Mouse (Mus musculus): ENCODE data around the gene Iqsec3. TPM values are rescaled to one million over a fixed set of nuclear protein-coding genes. Genes with fewer than 3 reads are reported as not detected.

The Iqsec3 gene
- total and polyA plus RNA-seq, 2 experiments from 2014 or later = 10.7 to 50.3 TPM

DNA sequence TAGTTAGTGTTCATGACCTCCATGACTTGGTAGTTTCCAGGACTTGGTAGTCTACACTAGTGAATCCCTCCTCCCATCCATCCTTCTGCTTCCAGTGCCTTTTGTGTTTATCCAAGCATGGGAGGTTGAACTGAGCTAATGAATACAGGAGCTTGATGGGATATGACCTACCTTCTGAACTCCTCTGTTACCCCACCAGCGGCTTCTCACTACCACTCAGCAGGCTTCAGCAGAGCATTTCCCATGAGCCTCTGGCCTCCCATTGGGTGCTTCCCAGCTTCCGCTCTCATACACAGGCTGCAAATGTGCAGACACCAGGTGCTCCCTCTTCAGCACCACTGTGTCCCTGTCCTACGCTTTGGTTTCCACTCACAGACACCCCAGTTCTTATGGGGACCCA, 36.9 kb upstream of the Iqsec3 start:
- Histone ChIP-seq H3K9ac (replicated peaks; ENCODE audit: low read length, poor library complexity, severe bottlenecking) (no peak overlapping the region), H3K4me2 (ENCODE audit: low read depth, low read length, poor library complexity, severe bottlenecking) (no peak overlapping the region), H3K36me3 (ENCODE audit: insufficient read depth, low read length) (no peaks in the 10 kb centered on the region), H3K27me3 (ENCODE audit: insufficient read depth, low read length) (no peaks in the 10 kb centered on the region), H3K9me3 (ENCODE audit: low read length) (no peaks in the 10 kb centered on the region), H3K27ac (ENCODE audit: low read depth, low read length) (no peak overlapping the region), H3K4me3 (ENCODE audit: low read depth, low read length) (no peak overlapping the region), H3K4me1 (ENCODE audit: insufficient read depth, low read length) (no peaks in the 10 kb centered on the region)
- ATAC-seq (ENCODE audit: low FRiP score) (no peak), DNase-seq (ENCODE audit: low spot score) (no peak)
- 88% methylated on average over 3 of the region's 3 CpGs for WGBS
- no peak for TF ChIP-seq CTCF (IDR thresholded peaks at IDR 0.05)

DNA sequence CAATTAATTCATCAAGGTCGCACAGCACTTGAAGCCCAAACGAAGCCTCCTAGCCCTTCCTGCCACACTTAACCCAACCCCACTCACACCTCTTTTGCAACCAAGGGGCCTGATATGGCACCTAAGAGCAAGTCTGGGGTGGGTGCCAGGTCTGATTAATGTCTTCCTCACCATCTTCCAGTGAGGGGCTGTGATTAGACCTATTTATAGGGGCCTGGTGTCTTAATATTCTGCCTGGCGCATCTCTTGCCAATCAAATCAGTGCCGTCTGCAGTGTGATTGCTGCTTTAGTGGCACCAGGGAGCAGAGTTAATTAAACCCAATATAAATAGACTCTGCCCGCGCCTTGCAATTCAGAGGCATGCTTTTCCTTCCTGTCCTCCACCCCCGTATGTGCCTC, 36.4 kb upstream of the Iqsec3 start:
- WGBS = 66% methylated on average over 7 of the region's 7 CpGs
- Histone ChIP-seq H3K27ac (ENCODE audit: low read depth, low read length) (no peak overlapping the region), H3K36me3 (ENCODE audit: insufficient read depth, low read length) (no peaks in the 10 kb centered on the region), H3K27me3 (ENCODE audit: insufficient read depth, low read length) (no peaks in the 10 kb centered on the region), H3K4me3 (ENCODE audit: low read depth, low read length) (no peak overlapping the region), H3K4me1 (ENCODE audit: insufficient read depth, low read length) (no peaks in the 10 kb centered on the region), H3K9ac (replicated peaks; ENCODE audit: low read length, poor library complexity, severe bottlenecking) (no peak overlapping the region), H3K9me3 (ENCODE audit: low read length) (no peaks in the 10 kb centered on the region), H3K4me2 (ENCODE audit: low read depth, low read length, poor library complexity, severe bottlenecking) (no peak overlapping the region)
- DNase-seq (ENCODE audit: low spot score) = peak; percentile 53
- no peak for TF ChIP-seq CTCF (IDR thresholded peaks at IDR 0.05)
- no peak for ATAC-seq (ENCODE audit: low FRiP score)

DNA sequence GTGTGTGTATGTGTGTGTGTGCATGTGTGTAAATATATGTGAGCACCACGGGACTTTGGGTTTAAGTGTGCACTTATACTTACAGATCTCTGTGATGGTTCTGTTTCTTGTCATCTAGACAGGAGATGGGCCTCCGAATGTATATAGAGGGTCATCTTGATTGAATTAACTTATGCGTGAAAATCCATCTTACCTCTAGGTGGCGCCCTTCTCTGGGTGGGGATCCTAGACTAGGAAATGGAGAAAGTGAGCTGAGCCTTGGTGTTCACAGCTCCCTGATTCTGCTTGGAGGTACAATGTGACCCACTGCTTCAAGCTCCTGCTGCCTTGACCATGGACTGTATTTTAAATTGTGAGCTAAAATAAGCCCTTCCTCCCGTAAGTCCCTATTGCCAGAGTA, 34.8 kb upstream of the Iqsec3 start:
- no peak for ATAC-seq (ENCODE audit: low FRiP score)

DNA sequence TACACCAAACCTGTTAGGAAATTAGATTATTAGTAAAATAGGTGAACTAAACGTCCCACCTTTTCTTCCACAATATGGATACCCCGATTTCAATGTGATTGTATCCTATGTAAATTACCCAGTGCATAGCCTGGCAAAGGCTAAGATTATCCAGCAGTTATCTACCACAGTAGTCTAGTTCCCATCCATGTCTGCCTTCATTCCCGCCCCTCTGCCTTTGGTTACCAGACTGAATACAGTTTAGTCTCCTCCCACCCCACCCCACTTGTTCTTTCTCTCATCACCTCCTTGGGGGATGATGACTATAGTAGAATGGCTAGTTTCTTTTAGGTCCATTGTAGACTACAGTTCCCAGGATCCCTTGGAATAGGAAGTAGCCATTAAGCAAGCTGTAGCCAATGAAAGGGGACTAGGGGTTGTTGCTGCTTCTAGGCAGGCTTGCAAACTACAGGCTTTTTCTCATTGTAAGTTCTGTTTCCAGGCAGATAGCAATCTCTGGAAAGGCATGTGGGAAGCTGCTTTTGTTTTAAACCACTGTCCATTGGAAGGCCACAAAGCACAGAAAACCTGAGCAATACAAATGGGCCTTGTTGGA, 27.7 kb upstream of the Iqsec3 start:
- Histone ChIP-seq H3K4me1 (ENCODE audit: insufficient read depth, low read length) (peaks cover 9% of the 10 kb centered on the region; the same call in 1 of the 2 replicates), H3K9ac (replicated peaks; ENCODE audit: low read length, poor library complexity, severe bottlenecking) (no peak overlapping the region), H3K9me3 (ENCODE audit: low read length) (no peaks in the 10 kb centered on the region), H3K27me3 (ENCODE audit: insufficient read depth, low read length) (no peaks in the 10 kb centered on the region), H3K36me3 (ENCODE audit: insufficient read depth, low read length) (no peaks in the 10 kb centered on the region), H3K27ac (ENCODE audit: low read depth, low read length) (peak overlapping the region; percentile 55; the same call in 1 of the 2 replicates), H3K4me2 (ENCODE audit: low read depth, low read length, poor library complexity, severe bottlenecking) (no peak overlapping the region), H3K4me3 (ENCODE audit: low read depth, low read length) (no peak overlapping the region)
- WGBS = 64% methylated on average over 3 of the region's 3 CpGs
- no peak for TF ChIP-seq CTCF (IDR thresholded peaks at IDR 0.05)
- DNase-seq (ENCODE audit: low spot score) = peak; percentile 77
- ATAC-seq (ENCODE audit: low FRiP score) = peak; percentile 76

More for the DNA sequence above, 34.8 kb upstream of the Iqsec3 start:
- Histone ChIP-seq H3K9me3 (ENCODE audit: low read length) (no peaks in the 10 kb centered on the region), H3K4me2 (ENCODE audit: low read depth, low read length, poor library complexity, severe bottlenecking) (no peak overlapping the region), H3K9ac (replicated peaks; ENCODE audit: low read length, poor library complexity, severe bottlenecking) (no peak overlapping the region), H3K27me3 (ENCODE audit: insufficient read depth, low read length) (no peaks in the 10 kb centered on the region), H3K4me3 (ENCODE audit: low read depth, low read length) (no peak overlapping the region), H3K4me1 (ENCODE audit: insufficient read depth, low read length) (no peaks in the 10 kb centered on the region), H3K27ac (ENCODE audit: low read depth, low read length) (no peak overlapping the region), H3K36me3 (ENCODE audit: insufficient read depth, low read length) (no peaks in the 10 kb centered on the region)
- WGBS = 75% methylated on average over 5 of the region's 5 CpGs
- TF ChIP-seq CTCF (IDR thresholded peaks at IDR 0.05) = peak; percentile 43
- DNase-seq (ENCODE audit: low spot score) = no peak

DNA sequence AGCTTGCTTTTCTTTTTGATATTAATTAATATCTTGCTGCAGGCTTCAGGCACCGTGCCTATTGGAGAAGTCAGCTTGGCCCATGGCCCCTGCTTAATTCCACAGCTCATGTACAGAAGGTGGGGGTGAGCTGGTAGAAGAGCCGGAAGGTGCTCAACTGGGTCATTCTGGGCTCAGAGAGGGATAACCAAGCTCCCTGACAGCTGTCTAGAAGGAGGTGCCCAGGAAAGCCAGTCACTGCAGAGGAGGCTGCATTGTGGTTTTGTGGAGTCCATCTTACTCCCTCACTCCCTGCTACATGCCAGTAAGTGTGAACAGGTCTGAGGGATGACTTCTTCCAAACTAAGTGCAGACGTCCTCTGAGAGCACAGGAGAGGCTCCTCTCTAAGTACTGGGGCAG, 26.4 kb upstream of the Iqsec3 start:
- Histone ChIP-seq H3K9me3 (ENCODE audit: low read length) (no peaks in the 10 kb centered on the region), H3K4me3 (ENCODE audit: low read depth, low read length) (no peak overlapping the region), H3K4me1 (ENCODE audit: insufficient read depth, low read length) (peaks cover 9% of the 10 kb centered on the region; the same call in 1 of the 2 replicates), H3K36me3 (ENCODE audit: insufficient read depth, low read length) (no peaks in the 10 kb centered on the region), H3K4me2 (ENCODE audit: low read depth, low read length, poor library complexity, severe bottlenecking) (no peak overlapping the region), H3K27ac (ENCODE audit: low read depth, low read length) (0 out of 2 replicates have a peak overlapping the region, but pooled peaks have one; percentile 73), H3K27me3 (ENCODE audit: insufficient read depth, low read length) (no peaks in the 10 kb centered on the region), H3K9ac (replicated peaks; ENCODE audit: low read length, poor library complexity, severe bottlenecking) (no peak overlapping the region)
- 69% methylated on average over 3 of the region's 3 CpGs for WGBS
- ATAC-seq (ENCODE audit: low FRiP score) (no peak; the same call in 1 of the 2 replicates), DNase-seq (ENCODE audit: low spot score) (no peak)
- no peak for TF ChIP-seq CTCF (IDR thresholded peaks at IDR 0.05)

DNA sequence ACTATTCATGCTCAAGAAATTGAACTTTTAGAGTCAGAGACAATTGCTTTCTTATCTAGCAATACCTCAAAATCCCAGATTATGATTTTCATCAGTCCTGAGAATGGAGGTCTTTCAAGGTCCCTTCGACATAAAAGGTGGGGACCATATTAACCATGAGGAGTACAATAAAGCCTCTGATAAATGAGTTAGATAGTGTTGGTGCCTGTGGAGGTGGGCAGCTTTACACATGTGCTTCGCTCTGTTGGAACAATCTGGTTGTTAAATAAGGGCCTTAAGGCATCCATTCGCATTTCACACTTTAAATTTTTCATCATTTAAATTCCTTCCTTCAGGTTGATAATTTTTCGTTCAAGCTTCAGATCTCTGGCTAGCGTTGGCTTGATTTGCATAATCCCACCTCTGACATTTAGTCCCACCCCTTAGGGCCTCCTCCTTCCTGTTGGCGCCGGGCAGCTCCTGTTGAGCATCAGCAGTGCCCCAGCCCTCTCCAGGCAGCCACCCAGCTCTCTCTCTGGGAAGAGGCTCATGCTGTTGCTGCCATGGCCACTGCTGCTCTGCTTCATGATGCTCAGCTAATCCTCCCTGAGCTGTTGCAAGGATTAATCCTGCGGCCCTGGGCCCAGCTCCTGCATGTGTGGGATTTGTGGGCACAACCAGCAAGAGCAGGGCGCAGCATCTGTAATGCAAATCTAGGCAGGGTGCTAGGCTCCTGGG, 25.5 kb upstream of the Iqsec3 start:
- no peaks in the 10 kb centered on the region for H3K27me3 ChIP-seq (ENCODE audit: insufficient read depth, low read length)
- peaks cover 9% of the 10 kb centered on the region; the same call in 1 of the 2 replicates for H3K4me1 ChIP-seq (ENCODE audit: insufficient read depth, low read length)
- ATAC-seq (ENCODE audit: low FRiP score) = peak; percentile 80
- H3K9me3 ChIP-seq (ENCODE audit: low read length) = no peaks in the 10 kb centered on the region
- H3K4me2 ChIP-seq (ENCODE audit: low read depth, low read length, poor library complexity, severe bottlenecking) = no peak overlapping the region
- H3K27ac ChIP-seq (ENCODE audit: low read depth, low read length) = peak overlapping the region; percentile 73
- peak overlapping the region; percentile 3; the same call in 1 of the 2 replicates for H3K9ac ChIP-seq (replicated peaks; ENCODE audit: low read length, poor library complexity, severe bottlenecking)
- TF ChIP-seq CTCF (IDR thresholded peaks at IDR 0.05) = no peak
- H3K4me3 ChIP-seq (ENCODE audit: low read depth, low read length) = no peak overlapping the region
- 11% methylated on average over 9 of the region's 9 CpGs for WGBS
- DNase-seq (ENCODE audit: low spot score) = no peak
- no peaks in the 10 kb centered on the region for H3K36me3 ChIP-seq (ENCODE audit: insufficient read depth, low read length)
